Mouse (Mus musculus) CD4-positive helper T cell, adult 2 months (primary cell): ENCODE data around the gene Treh.
A peak's percentile ranks its signal among the peaks of the same experiment; 100 is the strongest.

Source experiments
- DNase-seq: peaks from one replicate; pipeline ENCODE4 v3.0.0-alpha.2; 2012; ENCODE audit warnings: low read depth, missing footprints, low spot score

The Treh gene

GRCm38 (mm10) chr9:44715705-44716362 lies 42.8 kb downstream of the Treh start:
- DNase-seq, result no peak

GRCm38 (mm10) chr9:44716997-44717821 lies 44.2 kb downstream of the Treh start:
- DNase-seq, result peak; percentile 77

- DNase-seq, result no peak
These were observed 44.8 kb downstream of the Treh start for GRCm38 (mm10) chr9:44717822-44718242.

- DNase-seq, result no peak
These were observed 46.1 kb downstream of the Treh start for GRCm38 (mm10) chr9:44718937-44719631.

- no peak for DNase-seq
These were observed 46.8 kb downstream of the Treh start for GRCm38 (mm10) chr9:44719632-44720357.

GRCm38 (mm10) chr9:44720358-44721153 lies 47.5 kb downstream of the Treh start:
- DNase-seq, result peak; percentile 58

GRCm38 (mm10) chr9:44721154-44721876 lies 48.3 kb downstream of the Treh start:
- peak; percentile 78 for DNase-seq

- DNase-seq, result no peak
These were observed 48.8 kb downstream of the Treh start for GRCm38 (mm10) chr9:44721877-44722186.

- no peak for DNase-seq
These were observed 49.5 kb downstream of the Treh start for GRCm38 (mm10) chr9:44722575-44722974.

GRCm38 (mm10) chr9:44723008-44723407 lies 50.0 kb downstream of the Treh start:
- no peak for DNase-seq

GRCm38 (mm10) chr9:44723521-44724041 lies 50.5 kb downstream of the Treh start:
- peak; percentile 56 for DNase-seq

- no peak for DNase-seq
These were observed 51.2 kb downstream of the Treh start for GRCm38 (mm10) chr9:44724223-44724622.

- DNase-seq, result no peak
These were observed 51.6 kb downstream of the Treh start for GRCm38 (mm10) chr9:44724665-44725064.

GRCm38 (mm10) chr9:44726431-44727146 lies 53.6 kb downstream of the Treh start:
- DNase-seq, result no peak

GRCm38 (mm10) chr9:44727441-44727840 lies 54.4 kb downstream of the Treh start:
- DNase-seq, result no peak

GRCm38 (mm10) chr9:44732130-44732549 lies 59.1 kb downstream of the Treh start:
- peak; percentile 51 for DNase-seq

GRCm38 (mm10) chr9:44732921-44733530 lies 60.0 kb downstream of the Treh start:
- DNase-seq, result no peak

GRCm38 (mm10) chr9:44733671-44734523 lies 60.9 kb downstream of the Treh start:
- peak; percentile 68 for DNase-seq
